Mouse (Mus musculus): ENCODE results near the gene Ddn. TPM values are rescaled to one million over a fixed set of nuclear protein-coding genes. Genes with fewer than 3 reads are reported as not detected.

Gene Ddn
- polyA plus RNA-seq (2015; fragmentation: Nextera tagmentation; extraction: Ambion mirVana): not detected in 2 replicates

GRCm38 (mm10) chr15:98809390-98809789 is at the start of gene Ddn:
Gene Ddn (minus strand): TSS chr15:98809490.
- H3K4me3 ChIP-seq (replicated peaks): no peak within 1 kb of the TSS
- WGBS (ENCODE audit: insufficient replicate concordance): 59% methylated on average over 3 of the region's 3 CpGs
- no peak within 1 kb of the TSS for H3K27ac ChIP-seq (replicated peaks)
- H3K9me3 ChIP-seq (replicated peaks): no peaks in the 10 kb centered on the region
- H3K9ac ChIP-seq: no peak within 1 kb of the TSS
- peaks cover 65% of the 10 kb centered on the region for H3K27me3 ChIP-seq
- peaks cover 36% of the 10 kb centered on the region for H3K4me1 ChIP-seq (replicated peaks)
- peak within 1 kb of the TSS; percentile 62; the same call in 1 of the 2 replicates for H3K4me2 ChIP-seq
- ATAC-seq (ENCODE audit: insufficient read depth): no peak
- peaks cover 40% of the 10 kb centered on the region for H3K36me3 ChIP-seq (replicated peaks)

DNA sequence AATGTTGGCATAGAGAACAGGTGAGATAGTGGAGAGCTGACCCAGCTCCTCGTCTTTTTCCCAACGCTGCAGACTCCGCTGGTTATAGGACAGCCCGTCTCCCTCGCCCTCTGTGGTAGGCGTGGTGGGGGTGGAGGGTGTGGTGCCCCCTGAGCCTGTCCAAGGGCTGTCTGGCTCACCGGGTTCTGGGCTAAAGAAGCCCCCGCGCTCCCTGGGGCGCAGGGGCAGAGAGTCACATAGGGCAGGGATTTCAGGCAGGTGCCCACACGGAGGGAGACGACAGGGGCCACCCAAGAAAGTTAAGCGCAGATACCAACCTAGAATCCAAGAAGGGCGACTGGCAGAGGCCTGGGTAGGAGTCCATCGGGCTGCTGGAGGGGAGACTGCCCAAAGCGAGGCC is 44.9 kb upstream of the Ddn start:
- WGBS (ENCODE audit: insufficient replicate concordance): 82% methylated on average over 16 of the region's 16 CpGs
- H3K4me1 ChIP-seq (replicated peaks): no peaks in the 10 kb centered on the region
- no peak overlapping the region for H3K4me2 ChIP-seq
- H3K4me3 ChIP-seq (replicated peaks): no peak overlapping the region
- no peaks in the 10 kb centered on the region for H3K9me3 ChIP-seq (replicated peaks)
- ATAC-seq (ENCODE audit: insufficient read depth): no peak
- no peak overlapping the region for H3K27ac ChIP-seq (replicated peaks)
- peaks cover 99% of the 10 kb centered on the region for H3K36me3 ChIP-seq (replicated peaks)
- H3K9ac ChIP-seq: no peak overlapping the region
- no peaks in the 10 kb centered on the region for H3K27me3 ChIP-seq

- no peak for ATAC-seq (ENCODE audit: insufficient read depth)
- Histone ChIP-seq H3K4me2 (no peak overlapping the region), H3K9me3 (replicated peaks) (no peaks in the 10 kb centered on the region), H3K27me3 (no peaks in the 10 kb centered on the region), H3K4me3 (replicated peaks) (no peak overlapping the region), H3K4me1 (replicated peaks) (no peaks in the 10 kb centered on the region), H3K27ac (replicated peaks) (no peak overlapping the region), H3K36me3 (replicated peaks) (peaks cover 100% of the 10 kb centered on the region), H3K9ac (no peak overlapping the region)
- 87% methylated on average over 28 of the region's 28 CpGs for WGBS (ENCODE audit: insufficient replicate concordance)
Measured at GRCm38 (mm10) chr15:98853161-98853937, 44.1 kb upstream of the Ddn start.

- 90% methylated on average over 9 of the region's 9 CpGs for WGBS (ENCODE audit: insufficient replicate concordance)
- H3K36me3 ChIP-seq (replicated peaks): peaks cover 100% of the 10 kb centered on the region
Measured at GRCm38 (mm10) chr15:98852733-98853132, 43.4 kb upstream of the Ddn start.

DNA sequence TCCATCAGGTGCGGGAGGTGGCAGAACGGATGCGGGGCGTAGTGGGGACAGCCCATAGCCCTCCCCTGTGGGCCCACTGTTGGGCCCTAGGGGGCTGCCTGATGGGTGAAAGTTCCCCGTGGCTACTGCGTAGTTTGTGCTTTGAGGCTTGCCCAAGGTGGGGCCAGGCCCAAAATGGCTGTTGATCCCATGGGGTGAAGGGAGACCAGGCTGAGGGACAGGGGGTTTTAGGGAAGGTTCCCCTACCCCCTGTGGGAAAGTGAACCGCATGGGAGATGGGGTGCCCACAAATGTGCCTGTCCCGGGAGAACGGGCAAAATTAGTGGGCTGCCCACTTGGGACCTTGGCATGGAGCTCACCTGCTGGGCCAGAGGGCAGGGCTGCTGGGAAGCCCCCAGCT is 42.8 kb upstream of the Ddn start:
- Histone ChIP-seq H3K4me2 (no peak overlapping the region), H3K27ac (replicated peaks) (no peak overlapping the region), H3K36me3 (replicated peaks) (peaks cover 100% of the 10 kb centered on the region), H3K4me3 (replicated peaks) (no peak overlapping the region), H3K27me3 (no peaks in the 10 kb centered on the region), H3K9me3 (replicated peaks) (no peaks in the 10 kb centered on the region), H3K4me1 (replicated peaks) (no peaks in the 10 kb centered on the region), H3K9ac (no peak overlapping the region)
- WGBS (ENCODE audit: insufficient replicate concordance): 89% methylated on average over 9 of the region's 9 CpGs
- no peak for ATAC-seq (ENCODE audit: insufficient read depth)

More at GRCm38 (mm10) chr15:98852733-98853132, 43.4 kb upstream of the Ddn start:
- Histone ChIP-seq H3K4me3 (replicated peaks) (no peak overlapping the region), H3K9ac (no peak overlapping the region), H3K9me3 (replicated peaks) (no peaks in the 10 kb centered on the region), H3K4me1 (replicated peaks) (no peaks in the 10 kb centered on the region), H3K27me3 (no peaks in the 10 kb centered on the region), H3K4me2 (no peak overlapping the region), H3K27ac (replicated peaks) (no peak overlapping the region)
- ATAC-seq (ENCODE audit: insufficient read depth): 0 out of 2 replicates have a peak, but pooled peaks have one; percentile 11

GRCm38 (mm10) chr15:98851229-98851818 is 42.0 kb upstream of the Ddn start:
- Histone ChIP-seq H3K4me1 (replicated peaks) (no peaks in the 10 kb centered on the region), H3K9me3 (replicated peaks) (no peaks in the 10 kb centered on the region), H3K4me2 (no peak overlapping the region), H3K27me3 (no peaks in the 10 kb centered on the region), H3K27ac (replicated peaks) (no peak overlapping the region), H3K9ac (no peak overlapping the region), H3K36me3 (replicated peaks) (peaks cover 100% of the 10 kb centered on the region), H3K4me3 (replicated peaks) (no peak overlapping the region)
- WGBS (ENCODE audit: insufficient replicate concordance): 86% methylated on average over 21 of the region's 21 CpGs
- ATAC-seq (ENCODE audit: insufficient read depth): no peak

DNA sequence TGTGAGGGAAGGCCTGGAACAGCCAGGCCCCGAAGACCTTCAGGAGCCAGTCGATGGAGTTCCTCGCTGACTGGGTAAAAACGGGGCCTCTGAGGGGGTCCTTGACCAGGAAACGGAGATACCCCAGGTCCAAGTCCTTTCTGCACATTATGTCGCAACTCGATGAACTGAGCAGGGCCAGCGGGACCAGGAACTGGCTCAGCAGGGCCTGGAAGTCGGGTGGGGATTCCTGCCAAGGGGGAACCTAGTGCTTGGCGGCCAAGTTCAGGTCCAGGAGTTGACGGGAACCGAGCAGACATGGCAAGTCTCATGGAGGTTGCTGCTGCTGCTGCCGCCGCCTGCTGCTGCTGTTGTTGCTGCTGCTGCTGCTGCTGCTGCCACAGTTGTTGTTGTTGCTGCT is 41.4 kb upstream of the Ddn start:
- Histone ChIP-seq H3K4me2 (no peak overlapping the region), H3K9ac (no peak overlapping the region), H3K27me3 (no peaks in the 10 kb centered on the region), H3K4me3 (replicated peaks) (no peak overlapping the region), H3K9me3 (replicated peaks) (no peaks in the 10 kb centered on the region), H3K36me3 (replicated peaks) (peaks cover 100% of the 10 kb centered on the region), H3K4me1 (replicated peaks) (no peaks in the 10 kb centered on the region), H3K27ac (replicated peaks) (no peak overlapping the region)
- WGBS (ENCODE audit: insufficient replicate concordance): 80% methylated on average over 14 of the region's 14 CpGs
- ATAC-seq (ENCODE audit: insufficient read depth): no peak

- peaks cover 100% of the 10 kb centered on the region for H3K36me3 ChIP-seq (replicated peaks)
- no peak overlapping the region for H3K27ac ChIP-seq (replicated peaks)
- WGBS (ENCODE audit: insufficient replicate concordance): 73% methylated on average over 16 of the region's 16 CpGs
- no peaks in the 10 kb centered on the region for H3K27me3 ChIP-seq
- H3K4me1 ChIP-seq (replicated peaks): no peaks in the 10 kb centered on the region
- H3K9ac ChIP-seq: no peak overlapping the region
- no peak for ATAC-seq (ENCODE audit: insufficient read depth)
- H3K4me3 ChIP-seq (replicated peaks): no peak overlapping the region
- no peaks in the 10 kb centered on the region for H3K9me3 ChIP-seq (replicated peaks)
- no peak overlapping the region for H3K4me2 ChIP-seq
Measured at GRCm38 (mm10) chr15:98849956-98850600, 40.8 kb upstream of the Ddn start.

GRCm38 (mm10) chr15:98849165-98849564 is 39.9 kb upstream of the Ddn start:
- no peak for ATAC-seq (ENCODE audit: insufficient read depth)
- 90% methylated on average over 11 of the region's 11 CpGs for WGBS (ENCODE audit: insufficient replicate concordance)
- peaks cover 6% of the 10 kb centered on the region for H3K4me1 ChIP-seq (replicated peaks)
- H3K9ac ChIP-seq: no peak overlapping the region
- no peak overlapping the region for H3K4me3 ChIP-seq (replicated peaks)
- H3K9me3 ChIP-seq (replicated peaks): no peaks in the 10 kb centered on the region
- H3K27me3 ChIP-seq: no peaks in the 10 kb centered on the region
- H3K36me3 ChIP-seq (replicated peaks): peaks cover 100% of the 10 kb centered on the region
- H3K27ac ChIP-seq (replicated peaks): no peak overlapping the region
- no peak overlapping the region for H3K4me2 ChIP-seq

DNA sequence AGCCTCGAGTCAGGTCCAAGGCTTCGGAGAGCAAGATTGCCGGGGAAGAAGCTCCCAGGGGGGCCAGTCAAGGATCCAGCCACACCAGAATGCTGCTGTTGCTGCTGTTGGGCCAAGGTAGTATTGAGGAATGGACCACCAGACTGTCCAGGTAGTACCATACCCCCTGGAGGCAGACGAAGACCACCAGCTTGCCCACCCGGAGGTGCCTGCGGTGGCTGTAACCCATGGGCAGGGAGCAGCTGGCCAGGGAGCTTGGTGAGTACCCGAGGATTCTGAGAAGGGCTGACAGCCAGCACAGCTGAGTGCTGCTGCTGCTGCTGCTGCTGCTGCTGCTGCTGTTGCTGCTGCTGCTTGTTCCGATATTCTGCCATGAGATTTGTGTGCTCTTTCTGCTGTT is 36.9 kb upstream of the Ddn start:
- 79% methylated on average over 8 of the region's 8 CpGs for WGBS (ENCODE audit: insufficient replicate concordance)
- Histone ChIP-seq H3K36me3 (replicated peaks) (peaks cover 100% of the 10 kb centered on the region), H3K9me3 (replicated peaks) (no peaks in the 10 kb centered on the region), H3K27ac (replicated peaks) (no peak overlapping the region), H3K4me1 (replicated peaks) (peaks cover 11% of the 10 kb centered on the region), H3K9ac (no peak overlapping the region), H3K27me3 (no peaks in the 10 kb centered on the region), H3K4me2 (no peak overlapping the region), H3K4me3 (replicated peaks) (no peak overlapping the region)
- ATAC-seq (ENCODE audit: insufficient read depth): no peak

- ATAC-seq (ENCODE audit: insufficient read depth): no peak
- H3K4me1 ChIP-seq (replicated peaks): peaks cover 11% of the 10 kb centered on the region
- H3K4me3 ChIP-seq (replicated peaks): no peak overlapping the region
- WGBS (ENCODE audit: insufficient replicate concordance): 84% methylated on average over 2 of the region's 2 CpGs
- H3K9ac ChIP-seq: no peak overlapping the region
- H3K36me3 ChIP-seq (replicated peaks): peaks cover 100% of the 10 kb centered on the region
- no peaks in the 10 kb centered on the region for H3K9me3 ChIP-seq (replicated peaks)
- H3K27ac ChIP-seq (replicated peaks): no peak overlapping the region
- H3K4me2 ChIP-seq: no peak overlapping the region
- no peaks in the 10 kb centered on the region for H3K27me3 ChIP-seq
Measured at GRCm38 (mm10) chr15:98845149-98845548, 35.9 kb upstream of the Ddn start.
